Mouse (Mus musculus) ES-E14 (cell line): ENCODE results near the gene Sh3bgrl. TPM values are rescaled to one million over a fixed set of nuclear protein-coding genes. Genes with fewer than 3 reads are reported as not detected.

Source experiments
- DNase-seq: peaks from one replicate; pipeline ENCODE4 v3.0.0-alpha.2; 2013; ENCODE audit warnings: low read depth, low spot score
- H3K27ac ChIP-seq: 2 replicates; pipeline ENCODE4 v1.5.1; 2012; ENCODE audit warnings: low read depth, mild to moderate bottlenecking, low read length, moderate library complexity, mixed read lengths; ENCODE audit not compliant: poor library complexity, insufficient read depth, severe bottlenecking
- H3K36me3 ChIP-seq: 2 replicates; pipeline ENCODE4 v1.6.1; 2012; ENCODE audit warnings: mild to moderate bottlenecking, low read length, moderate library complexity, mixed read lengths; ENCODE audit not compliant: control insufficient read depth, poor library complexity, insufficient read depth, severe bottlenecking
- H3K4me1 ChIP-seq, 2 experiments: fragments of 150-350 bp in 1 of 2; sonication (generic) in 1 of 2; 2 replicates each; pipeline ENCODE4 v1.6.1; 2012; ENCODE audit warnings: low read length in 2 of 2, mild to moderate bottlenecking in 1 of 2, mixed read lengths in 1 of 2; ENCODE audit not compliant: control insufficient read depth in 2 of 2, insufficient read depth in 2 of 2, poor library complexity in 1 of 2
- H3K4me3 ChIP-seq, 2 experiments: fragments of 150-350 bp in 1 of 2; sonication (generic) in 1 of 2; 2 replicates each; pipeline ENCODE4 v1.5.1; 2012; ENCODE audit warnings: low read length in 2 of 2, low read depth in 1 of 2, mild to moderate bottlenecking in 1 of 2, mixed read lengths in 1 of 2; ENCODE audit not compliant: insufficient read depth in 1 of 2, poor library complexity in 1 of 2, severe bottlenecking in 1 of 2
- H3K9ac ChIP-seq: 2 replicates; pipeline ENCODE4 v1.6.1; 2012; ENCODE audit warnings: low read depth, mild to moderate bottlenecking, low read length, mixed read lengths; ENCODE audit not compliant: poor library complexity, insufficient read depth, severe bottlenecking
- H3K9me3 ChIP-seq: fragments of 150-350 bp; sonication (generic); 2 replicates; pipeline ENCODE4 v1.6.1; 2012; ENCODE audit warnings: low read depth, mild to moderate bottlenecking, low read length; ENCODE audit not compliant: control insufficient read depth, insufficient read depth
- CHD2 ChIP-seq: IDR thresholded peaks from 2 replicates; pipeline ENCODE4 v1.6.1; 2014; ENCODE audit warnings: mild to moderate bottlenecking, low read depth, low read length, inconsistent platforms
- HCFC1 ChIP-seq: IDR thresholded peaks from 2 replicates; pipeline ENCODE4 v1.6.1; 2012; ENCODE audit warnings: low read length, inconsistent platforms, borderline replicate concordance; ENCODE audit not compliant: insufficient read depth
- MAFK ChIP-seq: IDR thresholded peaks from 2 replicates; pipeline ENCODE4 v1.6.1; 2014; ENCODE audit warnings: mild to moderate bottlenecking, low read depth, low read length, inconsistent platforms; ENCODE audit not compliant: insufficient read depth
- ZC3H11A ChIP-seq: IDR thresholded peaks from 2 replicates; pipeline ENCODE4 v1.6.1; 2012; ENCODE audit warnings: low read depth, mild to moderate bottlenecking, inconsistent platforms, low read length, borderline replicate concordance
- ZNF384 ChIP-seq: IDR thresholded peaks from 2 replicates; pipeline ENCODE4 v1.6.1; 2012; ENCODE audit warnings: low read depth, low read length, inconsistent platforms
- in situ Hi-C, 2 experiments: fragments of 600-800 bp; cut with MboI; formaldehyde crosslinking; loops; one replicate each; pipeline ENCODE4 v1.15.1; 2025; ENCODE audit warnings: low sequenced_read_pairs in 2 of 2, inconsistent platforms in 1 of 2; ENCODE audit not compliant: unreplicated experiment in 2 of 2
- total RNA-seq: library from RNA; depleted of rRNA; stranded (reverse); fragments of 300-350 nt; gene quantifications from 2 replicates; pipeline ENCODE4 v1.2.3, GENCODE M21; 2012; rRNA removed

Sh3bgrl gene
- total RNA-seq: 4.8 and 13.6 TPM in 2 replicates

DNA sequence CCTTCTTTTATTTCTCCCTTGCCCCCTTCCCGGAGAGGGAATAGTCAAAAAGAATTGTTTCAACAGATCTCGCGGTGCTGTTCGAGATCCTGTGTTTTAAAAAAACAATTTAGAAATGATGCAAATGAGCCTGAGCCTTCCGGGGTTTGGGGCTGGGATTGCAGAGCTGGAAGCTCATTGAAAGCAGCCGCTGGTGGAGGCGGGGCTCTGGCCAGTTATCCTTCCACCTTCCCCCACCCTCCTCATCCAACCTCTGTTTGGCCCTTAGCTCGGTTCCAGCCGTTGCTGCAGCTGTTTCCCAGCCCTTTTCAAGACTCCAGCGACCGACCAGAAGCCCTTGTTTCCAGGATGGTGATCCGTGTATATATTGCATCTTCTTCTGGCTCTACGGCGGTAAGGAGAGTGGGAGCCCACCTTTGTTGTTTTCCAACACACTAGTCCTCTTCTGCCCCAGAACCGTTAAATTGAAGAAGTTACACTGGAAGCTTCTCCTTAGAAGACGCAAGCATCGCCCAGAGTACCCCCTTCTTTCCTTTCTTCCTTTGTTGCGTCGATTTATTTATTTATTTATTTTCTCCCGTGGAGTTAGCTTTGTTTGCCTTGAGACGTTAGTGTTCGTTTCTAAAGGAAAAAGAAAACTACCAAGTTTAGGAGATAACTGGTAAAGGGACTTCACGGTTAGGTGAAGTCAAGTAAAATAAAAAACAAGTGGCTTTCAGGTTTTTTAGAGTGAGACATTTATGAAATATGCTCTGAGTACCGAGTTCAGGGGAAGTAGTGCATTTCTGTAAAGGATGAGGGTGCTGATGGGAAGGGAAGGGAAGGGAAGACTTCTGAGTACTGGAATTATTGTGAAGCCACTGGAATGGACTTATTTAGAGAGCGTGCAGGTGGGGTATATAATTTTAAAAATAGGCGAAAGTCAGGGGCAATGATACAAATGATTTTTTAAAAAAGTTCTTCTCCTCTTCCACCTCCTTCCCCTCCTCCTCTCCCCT, at the start of gene Sh3bgrl:
Gene Sh3bgrl (plus strand): TSS at position 121 of the 998 bp plus-strand sequence.
- no peaks in the 10 kb centered on the region for H3K36me3 ChIP-seq
- no peaks in the 10 kb centered on the region for H3K9me3 ChIP-seq
- DNase-seq: peak; percentile 37
- no peaks in the 10 kb centered on the region for H3K4me1 ChIP-seq
- no peak within 1 kb of the TSS for H3K9ac ChIP-seq
- H3K27ac ChIP-seq: no peak within 1 kb of the TSS
- TF ChIP-seq ZNF384 (peak; percentile 60; the same call in 1 of the 2 replicates), ZC3H11A (no peak), MAFK (no peak), CHD2 (peak; percentile 82), HCFC1 (no peak)
- in situ Hi-C loops: no loop called here
- H3K4me3 ChIP-seq: peak within 1 kb of the TSS; percentile 35 to 81

DNA sequence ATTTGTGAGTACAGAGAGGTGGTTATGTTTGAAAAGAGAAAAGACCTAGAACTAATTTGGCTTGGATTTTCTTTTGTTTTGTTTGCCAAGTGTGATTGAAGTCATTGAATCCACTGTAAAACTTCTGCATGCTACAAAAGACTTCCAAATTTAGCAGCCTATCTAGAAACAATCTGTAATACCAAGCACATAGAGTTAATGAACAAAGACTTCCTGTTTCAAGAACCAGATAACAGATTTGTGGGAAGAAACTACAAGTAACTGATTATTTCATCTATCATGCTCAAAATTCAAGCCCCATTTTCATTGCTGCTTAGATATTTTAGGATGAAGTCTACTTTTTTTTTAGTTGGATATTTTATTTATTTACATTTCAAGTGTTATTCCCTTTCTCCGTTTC, 47.4 kb upstream of the Sh3bgrl start:
- Histone ChIP-seq H3K36me3 (no peaks in the 10 kb centered on the region), H3K4me3 (no peak overlapping the region), H3K9me3 (no peaks in the 10 kb centered on the region), H3K9ac (no peak overlapping the region), H3K4me1 (no peaks in the 10 kb centered on the region), H3K27ac (no peak overlapping the region)
- in situ Hi-C loops: no loop called here
- DNase-seq: no peak
- TF ChIP-seq CHD2: no peak
- no peak for TF ChIP-seq MAFK
- TF ChIP-seq HCFC1: no peak
- no peak for TF ChIP-seq ZNF384
- no peak for TF ChIP-seq ZC3H11A

DNA sequence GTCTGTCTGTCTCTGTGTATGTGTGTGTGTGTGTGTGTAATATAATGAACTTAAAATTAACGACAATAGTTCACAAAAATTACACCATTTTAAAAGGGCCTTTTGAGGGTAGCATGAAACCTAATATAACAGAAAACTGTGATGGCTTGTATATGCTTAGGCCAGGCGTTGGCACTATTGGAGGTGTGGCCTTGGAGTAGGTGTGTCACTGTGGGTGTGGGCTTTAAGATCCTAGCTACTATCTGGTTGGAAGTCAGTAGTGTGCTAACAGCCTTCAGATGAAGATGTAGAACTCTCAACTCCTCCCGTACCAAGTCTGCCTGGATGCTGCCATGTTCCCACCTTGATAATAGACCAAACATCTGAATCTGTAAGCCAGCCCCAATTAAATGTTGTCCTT, 23.4 kb upstream of the Sh3bgrl start:
- Histone ChIP-seq H3K27ac (no peak overlapping the region), H3K9ac (no peak overlapping the region), H3K36me3 (no peaks in the 10 kb centered on the region), H3K9me3 (no peaks in the 10 kb centered on the region), H3K4me3 (no peak overlapping the region), H3K4me1 (no peaks in the 10 kb centered on the region)
- TF ChIP-seq HCFC1 (no peak), CHD2 (no peak), ZNF384 (no peak), ZC3H11A (no peak), MAFK (no peak)
- DNase-seq: no peak
- in situ Hi-C loops: no loop called here

DNA sequence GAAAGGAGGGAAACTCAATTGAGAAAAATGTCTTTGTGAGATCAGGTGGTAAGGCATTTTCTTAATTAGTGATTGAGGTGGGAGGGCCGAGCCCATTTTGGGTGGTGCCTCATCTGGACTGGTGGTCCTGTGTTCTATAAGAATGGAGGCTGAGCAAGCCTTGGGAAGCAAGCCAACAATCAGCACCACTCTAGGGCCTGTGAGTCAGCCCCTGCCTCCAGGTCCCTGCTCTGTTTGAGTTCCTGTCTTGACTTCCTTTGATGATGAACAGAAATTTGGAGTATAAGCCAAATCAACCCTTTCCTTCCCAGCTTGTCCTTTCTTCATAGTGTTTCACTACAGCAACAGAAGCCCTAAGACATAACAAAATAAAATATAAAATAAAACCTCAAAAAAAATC, 19.4 kb upstream of the Sh3bgrl start:
- Histone ChIP-seq H3K27ac (no peak overlapping the region), H3K9me3 (no peaks in the 10 kb centered on the region), H3K36me3 (no peaks in the 10 kb centered on the region), H3K4me3 (no peak overlapping the region), H3K4me1 (no peaks in the 10 kb centered on the region), H3K9ac (no peak overlapping the region)
- in situ Hi-C loops: no loop called here
- no peak for DNase-seq
- TF ChIP-seq ZC3H11A: no peak
